Mouse (Mus musculus) lung, adult 18-20 months (tissue): ENCODE measurements at regions not wholly inside any gene's neighbourhood (a gene's known extent, or its start where the extent isn't known, plus 50 kb on each side); places are given as distances from the start of the nearest gene placed in this dataset.
"Not testable (repeated sequence)": the region's sequence is repeated elsewhere in the genome, so short reads cannot be mapped to it uniquely, and the experiment has no call there.

Experiments used
- DNase-seq, 2 experiments: peaks; one replicate each; pipeline ENCODE4 v3.0.0; 2022; ENCODE audit warnings: mixed read lengths in 2 of 2

GRCm38 (mm10) chr5:100309807-100310165 is 106.2 kb downstream of the Sec31a start:
- no peak for DNase-seq

GRCm38 (mm10) chr5:100309071-100309806 is 106.8 kb downstream of the Sec31a start:
- DNase-seq, result no peak

GRCm38 (mm10) chr5:100304403-100304802 is 111.6 kb downstream of the Sec31a start:
- peak in 1 of 2 experiments; percentile 12 for DNase-seq

GRCm38 (mm10) chr5:100302068-100302775 is 113.8 kb downstream of the Sec31a start:
- DNase-seq, result peak; percentile 27 to 42

GRCm38 (mm10) chr5:100299141-100299540 is 116.9 kb downstream of the Sec31a start:
- DNase-seq, result no peak

- DNase-seq, result peak in 1 of 2 experiments; percentile 20
Measured at GRCm38 (mm10) chr5:100294189-100294588, 121.8 kb downstream of the Sec31a start.

- no peak for DNase-seq
Measured at GRCm38 (mm10) chr5:100280215-100280614, 120.6 kb upstream of the Tmem150c start.

- DNase-seq, result no peak
Measured at GRCm38 (mm10) chr5:100279474-100279873, 119.9 kb upstream of the Tmem150c start.

GRCm38 (mm10) chr5:100274674-100275073 is 115.1 kb upstream of the Tmem150c start:
- no peak for DNase-seq

- not testable (repeated sequence) for DNase-seq
Measured at GRCm38 (mm10) chr5:100271975-100272374, 112.4 kb upstream of the Tmem150c start.

- DNase-seq, result no peak
Measured at GRCm38 (mm10) chr5:100270841-100271686, 111.5 kb upstream of the Tmem150c start.

- DNase-seq, result no peak
Measured at GRCm38 (mm10) chr5:100268111-100268878, 108.7 kb upstream of the Tmem150c start.

GRCm38 (mm10) chr5:100266671-100267510 is 107.3 kb upstream of the Tmem150c start:
- DNase-seq, result no peak

GRCm38 (mm10) chr5:100259803-100260693 is 100.4 kb upstream of the Tmem150c start:
- DNase-seq, result no peak

- peak in 1 of 2 experiments; percentile 26 for DNase-seq
Measured at GRCm38 (mm10) chr5:100258952-100259710, 99.5 kb upstream of the Tmem150c start.

- DNase-seq, result no peak
Measured at GRCm38 (mm10) chr5:100255276-100255675, 95.7 kb upstream of the Tmem150c start.

GRCm38 (mm10) chr5:100252036-100252435 is 92.4 kb upstream of the Tmem150c start:
- no peak for DNase-seq

- peak in 1 of 2 experiments; percentile 8 for DNase-seq
Measured at GRCm38 (mm10) chr5:100249757-100250156, 90.1 kb upstream of the Tmem150c start.

GRCm38 (mm10) chr5:100248611-100249010 is 89.0 kb upstream of the Tmem150c start:
- DNase-seq, result no peak

- no peak for DNase-seq
Measured at GRCm38 (mm10) chr5:100246709-100247108, 87.1 kb upstream of the Tmem150c start.
